Mouse (Mus musculus): ENCODE measurements at regions not wholly inside any gene's neighbourhood (a gene's known extent, or its start where the extent isn't known, plus 50 kb on each side); places are given as distances from the start of the nearest gene placed in this dataset.

DNA sequence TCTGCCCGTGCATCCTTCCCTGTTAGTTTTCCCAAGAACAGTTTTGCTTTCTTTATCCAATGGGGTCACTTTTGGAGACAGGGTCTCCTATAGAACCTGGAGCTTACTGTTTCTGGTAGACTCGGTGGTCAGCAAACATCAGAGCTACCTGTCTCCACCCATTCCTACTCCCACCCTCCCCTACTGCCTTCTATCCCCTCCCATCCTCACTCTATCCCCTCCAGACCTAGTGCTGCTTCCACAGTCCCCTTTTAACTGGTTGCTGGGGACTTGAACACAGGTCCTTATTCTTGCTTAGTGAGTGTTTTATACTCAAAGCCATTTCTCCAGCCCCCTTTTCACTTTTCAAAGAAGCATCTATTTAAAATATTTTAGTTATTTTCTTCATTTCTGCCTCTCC, 189.4 kb upstream of the Fat4 start:
- DNase-seq (ENCODE audit: low read depth): no peak

DNA sequence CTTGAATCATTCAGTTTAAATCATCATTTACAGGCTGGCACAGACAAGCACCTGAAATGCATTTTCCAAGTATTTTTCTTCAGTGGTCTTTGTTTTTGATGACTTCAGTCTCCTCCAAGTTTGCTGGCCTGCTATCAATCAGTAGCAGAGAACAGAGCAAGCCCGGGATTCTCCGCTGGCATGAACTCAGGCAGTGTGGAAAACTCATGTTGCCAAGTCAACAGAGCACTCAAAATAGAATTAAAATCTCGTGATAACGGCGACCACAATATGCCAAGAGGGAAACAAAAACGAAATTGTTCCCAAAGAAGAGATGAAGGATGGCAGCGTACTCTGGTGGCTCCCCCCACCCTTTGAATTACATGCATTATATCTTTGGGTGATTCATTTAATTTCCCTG, 190.9 kb upstream of the Fat4 start:
- no peak for DNase-seq (ENCODE audit: low read depth)

DNA sequence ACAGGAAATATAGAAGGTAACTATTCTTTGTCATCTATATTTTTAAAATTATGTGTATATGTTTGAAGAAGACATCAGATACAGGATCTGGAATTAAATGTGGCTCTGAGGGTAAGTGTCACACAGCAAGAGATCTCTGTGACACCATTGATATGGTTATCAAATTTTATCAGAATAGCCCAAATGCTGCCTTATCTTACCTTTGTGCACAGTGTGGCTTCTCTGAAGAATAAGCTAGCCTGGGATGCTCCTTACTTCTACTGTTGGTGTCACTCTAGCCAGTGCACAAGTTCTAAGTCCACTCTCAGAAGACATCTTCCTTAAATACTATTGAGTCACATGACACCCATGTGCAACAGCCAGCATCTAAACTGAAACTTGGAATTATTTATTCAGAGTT, 194.0 kb upstream of the Fat4 start:
- no peak for DNase-seq (ENCODE audit: low read depth)

DNA sequence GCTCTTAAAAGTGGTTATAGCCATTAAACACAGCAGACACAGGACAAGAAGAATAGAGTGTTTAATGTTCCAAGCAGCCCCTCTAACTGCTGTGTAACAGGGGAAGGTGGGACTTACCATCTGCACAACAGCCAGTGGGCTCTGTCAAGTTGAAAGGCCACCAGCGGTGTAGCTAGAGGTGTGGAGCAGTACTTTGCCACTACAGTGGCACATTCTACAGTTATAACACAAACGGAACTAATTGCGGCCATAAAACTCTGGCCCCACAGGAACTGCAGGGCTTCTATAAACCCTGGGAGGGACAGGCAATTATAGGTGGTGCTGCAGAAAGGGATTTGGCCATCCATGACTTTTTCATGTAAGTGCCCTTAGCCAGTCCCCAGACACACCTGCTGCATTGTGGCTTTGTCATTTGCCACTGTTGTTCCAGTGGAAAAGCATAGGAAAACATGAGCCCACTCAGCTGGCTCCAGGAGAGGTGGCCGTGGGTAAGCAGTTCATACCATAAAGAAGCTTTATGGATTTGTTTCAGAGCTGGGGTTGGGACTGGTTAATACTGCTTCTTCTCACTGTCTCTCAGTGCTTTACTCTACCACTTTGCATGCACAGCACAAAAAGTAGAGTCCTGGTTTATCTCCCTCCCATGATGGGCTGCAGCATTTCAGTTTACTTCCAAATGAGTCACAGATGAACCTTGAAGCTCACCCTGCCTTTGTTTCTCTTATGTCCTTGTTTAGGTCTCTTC, 199.8 kb upstream of the Ankrd50 start:
- DNase-seq (ENCODE audit: low read depth): no peak

DNA sequence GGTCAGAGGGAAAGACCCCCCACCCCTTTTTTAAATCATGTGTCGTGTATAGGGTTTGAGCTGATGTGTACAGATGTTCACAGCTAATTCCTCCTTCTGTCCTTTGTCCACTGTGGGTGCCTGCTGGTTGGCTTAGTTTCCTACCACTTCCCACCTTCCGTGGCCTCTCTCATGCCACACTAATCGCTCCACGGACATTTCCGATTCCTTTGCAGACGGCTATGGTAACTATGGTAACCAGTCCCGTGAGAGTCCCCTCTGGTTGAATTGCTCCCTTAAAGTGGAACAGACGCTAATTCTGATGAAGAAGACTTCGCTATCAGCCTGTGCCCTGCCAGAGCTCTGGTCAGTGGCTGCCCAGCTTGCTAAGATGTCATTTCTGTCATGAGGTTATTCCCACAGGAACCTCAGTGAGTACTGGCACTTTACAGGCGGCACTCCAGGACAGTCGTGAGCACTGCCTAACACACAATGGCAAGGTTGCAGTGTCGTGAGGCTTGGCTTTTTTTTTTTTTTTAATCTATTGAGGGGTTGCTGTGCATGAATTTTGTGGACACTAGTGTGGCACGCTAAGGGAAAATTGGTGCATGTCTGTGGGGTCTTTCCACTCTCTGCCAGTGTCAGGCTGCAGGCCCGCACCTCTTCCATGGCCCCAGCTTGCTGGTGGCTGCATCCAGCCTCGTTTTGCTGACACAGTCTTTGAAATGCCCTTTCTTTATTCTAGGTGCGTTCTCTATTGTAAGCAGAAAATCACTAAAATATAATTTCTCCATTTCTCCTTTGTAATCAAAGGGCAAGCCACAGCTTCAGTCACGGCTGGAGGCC, 179.2 kb upstream of the Ankrd50 start:
- no peak for DNase-seq (ENCODE audit: low read depth)

DNA sequence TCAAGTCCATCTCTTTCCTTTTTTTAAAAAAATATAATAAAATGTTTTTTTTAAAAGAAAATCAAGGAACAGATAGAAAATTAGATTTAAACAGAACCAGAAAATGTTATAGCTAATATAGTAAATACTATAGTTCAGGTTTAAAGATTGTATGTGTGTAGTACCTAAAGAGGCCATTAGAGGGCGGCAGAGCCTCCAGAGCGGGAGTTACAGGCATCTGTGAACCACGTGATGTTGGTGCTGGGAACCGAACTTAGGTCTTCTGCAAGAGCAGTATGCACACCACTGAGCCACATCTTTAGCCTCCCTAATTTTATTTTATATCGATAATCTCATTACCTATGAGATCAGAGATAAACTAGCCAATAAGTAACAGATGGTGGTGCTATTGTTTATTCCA, 178.4 kb upstream of the Ankrd50 start:
- DNase-seq (ENCODE audit: low read depth): peak; percentile 43

DNA sequence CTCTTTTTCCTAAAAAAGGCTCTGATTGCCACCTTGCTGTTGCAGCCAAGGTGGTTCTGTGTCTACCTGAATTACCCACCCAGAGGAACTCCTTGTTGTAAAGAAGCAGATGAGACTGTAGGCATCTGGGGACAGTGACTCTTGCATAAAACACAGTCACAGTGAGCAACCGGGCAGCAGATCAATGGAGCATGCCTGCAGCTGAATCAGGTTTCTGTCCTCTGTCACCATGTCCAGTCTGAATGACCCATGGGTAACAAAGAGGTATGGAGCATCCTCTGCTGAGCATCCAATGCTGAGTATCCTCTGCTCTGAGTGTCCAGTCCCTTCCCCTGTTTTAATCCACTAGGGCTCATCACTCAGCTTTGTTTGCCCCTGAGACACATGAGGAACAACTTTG, 172.1 kb upstream of the Ankrd50 start:
- DNase-seq (ENCODE audit: low read depth): no peak

DNA sequence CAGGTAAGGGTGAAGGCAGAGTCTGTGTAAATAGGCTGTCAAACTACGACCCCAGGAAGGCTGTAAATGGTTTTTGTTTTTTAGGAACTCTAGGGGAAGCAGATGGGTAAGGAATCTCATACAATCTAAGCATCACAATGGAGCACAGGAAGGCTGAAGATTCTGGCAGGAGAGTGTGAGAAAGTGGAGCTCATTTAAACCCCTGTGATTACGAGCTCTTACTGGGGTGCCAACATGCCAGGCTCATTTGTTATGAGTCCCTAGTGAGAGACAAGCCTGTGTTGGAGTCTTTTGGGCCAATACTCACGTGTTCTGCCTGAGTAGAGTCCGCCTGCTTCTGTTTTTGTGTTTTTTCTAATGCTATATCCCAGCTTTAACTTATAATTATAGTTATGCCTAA, 169.3 kb upstream of the Ankrd50 start:
- DNase-seq (ENCODE audit: low read depth): no peak

DNA sequence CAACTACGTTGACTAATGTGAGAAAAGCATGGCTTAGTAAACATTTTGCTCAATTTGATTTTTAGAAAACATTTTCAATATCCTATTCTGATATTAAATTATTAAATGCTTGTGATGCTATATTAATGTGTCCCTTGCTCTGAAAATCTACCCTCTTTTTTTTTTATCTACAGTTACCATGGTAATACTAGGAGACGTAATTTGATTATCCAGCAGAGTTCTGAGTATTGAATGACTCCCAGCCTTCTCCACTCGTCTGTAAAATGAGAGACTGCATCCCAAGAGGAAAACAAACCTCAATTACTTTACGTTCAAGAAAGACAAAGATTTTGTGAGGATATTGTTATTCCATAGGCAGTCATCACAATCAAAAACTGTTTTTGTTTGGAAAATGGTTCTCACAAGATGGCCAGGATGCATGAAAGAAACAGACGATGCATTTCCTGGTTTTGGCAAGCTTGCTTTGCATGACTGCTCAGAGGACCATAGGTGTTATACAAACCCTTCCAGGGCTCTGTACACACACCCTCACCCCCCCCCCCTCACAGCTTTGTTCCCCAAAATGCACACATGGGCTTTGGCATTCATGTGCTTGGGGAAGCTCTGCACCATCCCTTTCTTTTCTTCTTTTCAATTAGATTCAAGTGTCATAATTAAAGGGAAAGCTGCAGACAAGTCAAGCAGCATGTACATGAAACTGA, 168.5 kb upstream of the Ankrd50 start:
- no peak for DNase-seq (ENCODE audit: low read depth)

DNA sequence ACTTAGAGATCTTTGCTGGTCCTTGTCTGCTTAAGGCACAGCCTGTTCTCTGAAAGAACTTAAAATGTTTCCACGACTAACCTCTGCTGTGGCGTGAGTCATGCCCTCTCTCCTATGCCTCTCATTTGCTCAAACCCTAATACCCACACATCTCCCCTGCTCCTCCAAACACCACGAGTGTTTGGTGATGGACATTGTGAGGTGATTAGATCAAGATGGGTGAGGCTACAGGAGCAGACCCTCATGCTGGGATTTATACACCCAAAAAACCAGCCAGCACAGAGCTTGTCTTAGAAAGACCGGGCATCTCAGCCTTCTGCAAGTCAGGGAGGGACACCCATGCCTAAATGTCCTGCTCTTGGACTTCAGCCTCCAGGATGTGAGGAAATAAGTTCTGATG, 165.5 kb upstream of the Ankrd50 start:
- no peak for DNase-seq (ENCODE audit: low read depth)

DNA sequence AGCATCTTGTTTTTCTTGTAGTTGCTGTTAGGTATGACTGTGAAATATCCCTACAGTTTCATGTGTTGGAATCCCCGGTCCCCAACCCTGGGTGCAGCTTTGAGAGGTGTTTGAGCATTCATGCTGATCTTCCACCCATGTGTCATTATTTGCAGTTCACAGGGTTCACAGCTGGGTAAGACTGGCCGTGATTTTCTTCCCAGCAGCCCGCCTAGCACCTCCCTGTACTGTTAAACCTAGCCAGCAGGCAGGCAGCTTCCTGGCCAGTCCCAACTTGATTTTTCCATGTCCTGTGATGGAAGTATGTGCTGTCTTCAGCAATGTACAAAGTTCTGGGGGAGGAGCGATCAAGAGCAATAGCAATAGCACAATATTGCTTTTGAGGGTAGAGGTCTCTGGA, 164.0 kb upstream of the Ankrd50 start:
- DNase-seq (ENCODE audit: low read depth): no peak

DNA sequence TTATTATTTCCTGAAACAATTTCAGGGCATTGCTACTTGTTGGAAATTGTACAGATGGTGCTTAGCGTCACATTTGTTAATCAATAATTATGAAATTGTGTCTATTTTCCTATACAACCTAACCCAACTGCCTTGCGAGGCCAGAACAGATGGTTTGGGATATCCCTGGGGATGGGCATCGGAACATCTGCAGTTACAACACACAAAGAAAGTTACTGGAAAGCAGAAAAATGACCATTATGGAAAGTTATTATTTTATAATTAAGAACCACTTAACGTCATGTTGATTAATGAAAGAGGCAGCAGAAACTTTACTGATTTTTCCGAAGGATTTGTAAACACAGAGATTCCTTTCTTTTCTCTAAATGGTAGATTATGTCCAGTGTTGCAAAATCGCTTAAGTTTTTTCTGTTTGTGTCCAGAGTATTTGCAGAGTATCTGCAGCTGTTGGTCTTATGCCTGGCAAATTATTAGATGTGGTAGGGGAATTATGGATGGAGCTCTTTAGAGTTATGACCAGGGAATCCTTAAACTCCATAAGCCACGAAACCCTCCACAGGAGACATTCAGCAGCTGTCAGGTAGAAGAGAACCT, 163.2 kb upstream of the Ankrd50 start:
- DNase-seq (ENCODE audit: low read depth): no peak

DNA sequence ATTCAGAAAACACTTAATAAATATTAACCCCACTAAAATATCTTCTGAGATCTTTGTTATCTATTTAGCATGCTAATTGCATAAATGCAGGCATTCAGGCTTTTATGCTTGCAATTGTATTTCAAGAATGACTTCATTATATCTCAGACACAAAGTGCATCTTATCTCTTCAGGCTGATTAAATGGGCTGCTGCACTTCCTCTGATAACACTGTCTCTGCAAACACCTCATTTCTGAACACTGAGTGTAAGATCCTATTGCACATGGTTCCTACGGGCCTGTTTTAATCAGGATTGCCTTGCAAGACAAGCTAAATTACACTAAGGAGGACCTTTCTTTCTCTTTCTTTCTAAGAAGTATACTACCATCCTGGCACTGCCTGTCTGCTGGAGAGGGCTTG, 157.1 kb upstream of the Ankrd50 start:
- no peak for DNase-seq (ENCODE audit: low read depth)

DNA sequence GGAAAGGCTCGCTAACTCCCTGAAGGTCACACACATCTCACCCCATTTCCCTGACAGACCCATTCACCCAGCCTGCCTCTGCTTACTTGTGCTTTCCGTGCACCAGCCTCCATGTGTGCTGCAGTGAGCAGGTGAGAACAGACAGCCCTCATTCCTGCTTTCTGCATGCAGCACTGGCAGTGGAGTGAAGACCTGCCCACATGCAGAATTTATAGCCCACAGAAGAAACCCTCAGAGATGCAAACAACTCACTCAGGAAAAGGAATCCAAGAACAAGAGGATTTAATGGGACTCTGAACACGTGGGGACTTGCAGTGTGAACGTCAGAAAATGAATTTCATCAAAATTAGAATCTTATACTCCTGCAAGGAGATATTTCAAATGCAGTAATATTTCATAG, 152.2 kb upstream of the Ankrd50 start:
- DNase-seq (ENCODE audit: low read depth): no peak

DNA sequence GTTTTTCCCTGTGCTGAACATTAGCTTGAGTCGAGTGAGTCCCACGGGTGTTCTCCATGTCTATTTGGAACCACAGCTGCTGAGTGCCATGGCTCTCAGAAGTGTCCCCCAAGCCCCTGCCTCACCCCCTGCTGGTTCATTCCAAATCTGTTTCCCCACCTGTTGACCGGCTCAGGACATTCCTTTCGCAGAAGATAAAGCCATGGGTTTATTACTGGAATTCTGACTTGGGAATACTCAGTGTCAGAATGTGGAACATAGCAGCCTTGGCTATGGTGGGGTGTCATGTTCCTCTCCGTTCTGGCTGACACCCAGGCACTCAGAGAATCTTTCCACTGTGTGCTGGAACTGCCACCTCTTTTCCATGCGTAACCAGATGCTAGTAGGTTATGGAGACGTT, 148.7 kb upstream of the Ankrd50 start:
- no peak for DNase-seq (ENCODE audit: low read depth)

DNA sequence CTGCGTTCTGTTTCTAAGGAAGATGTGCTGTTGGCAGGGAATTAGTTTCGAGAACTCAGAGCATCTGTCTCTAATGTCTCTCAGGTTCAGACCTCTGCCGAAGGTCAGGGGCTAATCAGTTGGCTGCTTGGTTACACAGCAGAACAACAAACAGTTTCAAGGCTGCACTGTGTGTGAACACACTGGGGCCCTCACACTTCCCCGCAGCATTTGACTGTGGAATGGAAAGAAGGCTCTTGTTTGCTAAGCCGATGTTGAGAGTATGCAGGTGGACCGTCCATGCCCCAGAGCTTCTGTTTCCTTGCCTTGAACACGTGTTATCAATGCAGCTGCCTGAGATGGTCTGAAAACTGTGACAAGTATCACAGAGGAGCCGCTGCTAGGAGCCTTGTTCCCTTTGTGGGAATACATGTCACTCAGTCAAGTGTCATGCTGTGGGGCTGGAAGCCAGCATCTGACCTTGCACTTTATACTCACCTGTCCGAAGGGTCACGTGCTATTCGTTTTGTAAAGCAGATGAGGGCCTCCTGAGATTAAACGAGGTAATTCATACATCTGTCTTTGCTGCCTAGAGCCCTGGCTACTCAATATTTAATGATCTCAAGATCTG, 141.0 kb upstream of the Ankrd50 start:
- DNase-seq (ENCODE audit: low read depth): no peak

DNA sequence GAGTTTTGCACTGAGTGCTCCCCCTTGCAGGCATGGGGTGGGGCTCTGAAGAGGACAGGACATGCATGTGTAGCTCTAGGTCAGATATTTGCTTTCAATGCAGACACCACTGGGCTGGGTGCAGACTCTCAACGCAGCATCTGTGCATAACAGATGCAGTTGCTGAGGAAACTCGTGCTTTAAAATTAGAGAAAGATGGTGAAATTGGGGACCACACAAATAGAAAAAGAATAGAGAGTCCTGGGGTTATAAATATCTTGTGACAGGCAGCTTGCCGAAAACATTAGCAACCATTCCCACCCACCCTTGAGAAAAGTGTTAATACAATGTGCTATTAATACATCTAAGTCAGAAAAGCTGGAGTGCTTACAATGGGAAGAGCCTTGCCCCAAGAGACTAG, 133.3 kb upstream of the Ankrd50 start:
- no peak for DNase-seq (ENCODE audit: low read depth)

DNA sequence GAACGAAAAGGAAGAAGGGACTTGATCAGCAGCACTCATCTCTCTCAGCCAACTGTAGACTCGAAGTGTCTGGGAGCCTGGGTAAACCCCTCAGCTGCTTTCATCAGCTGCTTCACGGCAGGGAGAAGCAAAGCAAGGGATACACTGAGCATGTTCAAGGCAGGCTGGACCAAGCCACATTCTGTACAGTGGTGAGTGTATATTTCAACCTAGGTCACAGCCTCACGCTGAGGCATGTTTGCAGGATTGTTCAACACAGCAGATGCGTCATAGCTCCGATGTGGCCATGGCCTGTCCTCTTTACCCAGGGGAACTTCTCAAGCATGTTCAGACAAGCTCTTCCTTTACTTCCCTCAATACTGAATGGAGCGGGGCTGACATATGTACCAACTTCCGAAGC, 132.6 kb upstream of the Ankrd50 start:
- DNase-seq (ENCODE audit: low read depth): no peak

DNA sequence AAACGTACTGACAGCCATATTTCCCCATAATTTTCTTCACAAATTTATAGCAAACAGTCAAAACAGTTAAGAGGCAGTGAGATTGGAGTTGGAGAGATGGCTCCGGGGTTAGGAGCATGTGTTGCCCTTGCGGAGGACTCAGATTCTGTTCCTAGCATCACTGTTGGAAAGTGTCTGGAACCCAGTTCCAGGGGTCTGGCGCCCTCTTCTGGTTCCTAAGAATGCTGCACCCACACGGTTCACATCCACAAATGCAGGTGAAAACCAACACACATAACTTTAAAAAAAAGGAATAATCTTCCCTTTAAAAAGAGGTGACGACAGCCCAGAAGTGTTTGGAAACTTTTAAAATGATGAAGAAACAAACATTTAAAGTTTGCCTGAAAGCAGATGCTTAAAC, 129.1 kb upstream of the Ankrd50 start:
- DNase-seq (ENCODE audit: low read depth): peak; percentile 5

DNA sequence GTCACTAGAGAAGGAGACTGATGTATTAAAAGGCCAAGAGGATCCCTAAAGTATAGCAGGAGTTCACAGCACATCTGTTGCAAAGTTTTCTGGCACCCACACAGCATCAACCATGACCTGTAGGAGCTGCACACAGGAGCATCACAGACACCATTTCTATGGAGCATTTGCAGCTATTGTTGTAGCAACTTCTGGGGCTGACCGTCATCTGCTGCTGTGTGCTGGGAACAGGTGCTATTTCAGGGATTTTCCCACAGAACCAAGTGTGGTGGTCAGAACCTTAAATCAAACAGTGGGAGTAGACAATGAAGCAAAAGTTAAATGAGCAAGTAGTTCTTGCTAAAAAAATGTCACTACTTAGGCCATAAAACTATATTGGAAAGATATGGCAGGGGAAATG, 106.9 kb upstream of the Ankrd50 start:
- DNase-seq (ENCODE audit: low read depth): no peak

DNA sequence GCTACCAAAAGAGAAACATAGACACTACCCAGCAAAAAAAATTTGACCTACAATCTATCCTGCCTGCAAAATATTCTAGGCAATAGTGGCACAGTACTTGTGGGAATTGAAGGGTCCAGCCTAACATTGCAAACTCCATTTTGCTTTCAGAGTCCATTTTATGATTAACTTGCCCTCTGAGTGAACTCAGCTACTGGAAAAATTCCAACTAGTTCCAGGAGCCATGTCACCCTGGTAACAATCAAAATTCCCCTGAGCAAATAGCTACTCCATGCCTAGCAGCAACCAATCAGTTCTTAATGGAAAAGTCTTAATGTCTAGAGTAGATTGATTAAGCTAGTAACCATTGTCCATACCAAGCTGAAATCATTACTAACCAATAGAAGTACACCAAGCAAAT, 104.3 kb upstream of the Ankrd50 start:
- no peak for DNase-seq (ENCODE audit: low read depth)

DNA sequence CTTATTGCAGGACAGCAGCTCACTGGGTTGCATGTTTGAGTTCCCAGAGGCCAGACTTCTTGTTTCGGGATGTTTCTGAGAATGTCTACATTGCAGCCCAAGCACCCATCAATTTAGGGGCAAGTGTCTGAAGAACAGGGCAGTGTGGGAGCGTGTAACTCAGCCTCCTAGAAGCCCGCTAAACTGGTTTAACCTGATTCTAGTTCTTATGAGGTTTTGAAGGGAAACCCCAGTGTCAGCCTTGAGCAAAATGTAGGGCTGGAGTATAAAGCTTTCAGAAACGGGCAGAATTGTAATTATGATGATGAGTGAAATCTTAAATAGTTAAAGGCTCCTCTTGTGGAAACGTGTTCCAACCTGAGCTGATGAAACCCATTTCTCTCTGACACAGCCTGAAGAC, 100.9 kb upstream of the Ankrd50 start:
- no peak for DNase-seq (ENCODE audit: low read depth)
